Mouse (Mus musculus) adrenal gland (tissue): ENCODE measurements around the gene Ap5s1.

Experiments used
- intact Hi-C: fragments of 180-260 bp; cut with DNase I; formaldehyde crosslinking; loops from one replicate; pipeline ENCODE4 v1.15.1; 2025

Gene Ap5s1

GRCm38 (mm10) chr2:131261481-131262212, 54.8 kb downstream of the Ap5s1 start:
- intact Hi-C loops: no loop called here

DNA sequence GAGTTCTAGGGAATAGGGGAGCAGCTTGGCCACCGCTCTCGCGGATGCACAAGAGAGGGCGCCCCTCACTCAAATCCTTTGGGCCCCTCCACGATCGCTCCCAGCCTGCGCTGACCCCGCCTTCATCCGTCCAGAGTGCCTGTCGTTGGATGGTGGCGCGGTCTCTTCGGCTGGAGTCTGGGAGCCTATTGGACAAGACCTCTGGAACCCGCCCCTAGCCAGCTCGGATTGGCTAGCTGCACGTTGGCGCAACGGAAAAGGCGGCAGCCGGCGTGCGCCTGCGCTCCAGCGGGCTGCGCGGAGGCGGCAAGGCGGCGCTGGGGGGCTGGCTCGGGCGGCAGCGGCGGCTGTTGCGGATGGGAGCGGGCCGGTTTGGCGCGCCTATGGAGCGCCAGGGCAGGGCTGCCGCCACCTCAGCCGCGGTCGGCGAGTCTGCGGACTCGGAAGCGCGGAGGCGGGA, 55.4 kb downstream of the Ap5s1 start, which contains the start of gene Pank2:
Pank2 (plus strand) TSS at position 283 of the 460 bp plus-strand sequence.
- intact Hi-C loops: no loop called here
